Mouse (Mus musculus) kidney, adult 2 months (tissue): ENCODE measurements around the gene Ifnar1.

Source experiments
- CTCF ChIP-seq: fragments of 200-500 bp; conservative IDR thresholded peaks from 2 replicates; pipeline ENCODE4 v1.5.1; 2011; ENCODE audit warnings: low read depth, mild to moderate bottlenecking, control low read depth, low read length, moderate library complexity, mixed read lengths; ENCODE audit not compliant: insufficient read depth, insufficient read length
- POLR2A ChIP-seq: fragments of 200-500 bp; IDR thresholded peaks from one replicate; pipeline ENCODE4 v1.6.1; 2011; ENCODE audit warnings: low read depth, low read length, control low read depth

DNA sequence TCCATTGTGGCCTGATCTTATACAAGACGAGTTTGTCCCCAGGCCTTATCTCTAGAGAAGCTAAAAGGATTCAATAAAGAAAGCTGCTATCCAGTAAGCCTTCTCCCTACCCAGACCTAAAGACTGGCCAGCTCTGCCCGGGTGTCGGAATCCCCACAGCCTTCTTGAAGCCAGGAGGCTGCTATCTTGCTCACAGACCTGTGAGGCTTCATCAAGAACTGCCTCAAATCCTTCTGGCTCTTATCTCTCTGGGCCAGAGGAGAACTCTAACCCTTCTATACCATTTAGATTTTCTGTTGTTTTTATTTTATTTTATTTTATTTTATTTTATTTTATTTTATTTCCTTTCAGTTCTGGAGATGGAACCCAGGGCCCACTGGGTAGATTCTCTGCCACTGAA lies 52.0 kb downstream of the Ifnar1 start:
- TF ChIP-seq POLR2A (no peak), CTCF (no peak)
